Mouse (Mus musculus): Measurements from ENCODE around the gene Pde4c. TPM values are rescaled to one million over a fixed set of nuclear protein-coding genes. Genes with fewer than 3 reads are reported as not detected.
A peak's percentile ranks its signal among the peaks of the same experiment; 100 is the strongest.

Pde4c gene
- polyA plus RNA-seq (2015; fragmentation: Nextera tagmentation; extraction: Ambion mirVana): 8.0 and 9.5 TPM in 2 replicates

DNA sequence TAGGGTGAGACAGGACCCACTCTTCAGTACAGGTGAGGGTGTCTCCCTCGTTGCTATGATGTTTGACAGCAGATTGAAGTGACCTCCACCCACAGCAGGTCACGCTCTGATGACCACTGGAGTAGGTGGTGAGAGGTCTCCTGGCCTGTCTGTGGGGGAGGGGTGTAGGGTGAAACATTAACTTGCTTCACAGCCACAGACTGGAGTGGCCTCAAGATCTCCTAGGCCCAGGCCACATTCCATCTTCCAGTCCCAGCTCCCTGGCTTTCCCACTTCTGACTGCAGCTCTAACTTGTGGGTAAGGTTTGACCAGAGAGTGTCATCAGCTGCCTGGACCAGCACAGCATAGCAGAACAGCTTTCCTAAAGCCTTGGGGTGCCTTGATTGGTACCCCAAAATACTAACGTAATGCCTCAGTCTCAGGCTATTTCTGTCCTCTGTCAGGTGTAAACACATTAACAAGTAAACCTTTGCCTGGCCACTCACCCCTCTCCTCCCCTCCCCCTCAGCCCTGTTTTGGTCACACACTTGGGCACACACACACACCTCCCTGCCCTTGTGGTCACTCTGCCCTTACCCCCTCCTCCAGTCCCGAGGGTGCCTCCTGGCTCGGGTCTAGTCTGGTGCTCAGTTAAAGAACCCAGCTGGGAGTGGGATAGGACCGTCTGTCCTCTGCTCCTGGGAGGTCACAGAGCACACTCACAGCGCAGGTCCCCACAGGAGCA, at the start of gene Pde4c:
Gene Pde4c, plus strand, starts transcription at position 235 of the 725 bp plus-strand sequence.
- WGBS: 41% methylated on average over 7 of the region's 7 CpGs
- no peak within 1 kb of the TSS; the same call in 1 of the 2 replicates for H3K4me3 ChIP-seq (replicated peaks; ENCODE audit: low read depth, low read length)
- ATAC-seq (replicated peaks; ENCODE audit: low FRiP score, low read depth) (peak; percentile 91), DNase-seq (ENCODE audit: low spot score) (peak; percentile 50)
- peak within 1 kb of the TSS; percentile 97 for H3K27ac ChIP-seq
- no peaks in the 10 kb centered on the region for H3K36me3 ChIP-seq (ENCODE audit: insufficient read depth, low read length)
- H3K4me2 ChIP-seq (ENCODE audit: low read length): peak within 1 kb of the TSS; percentile 46
- peak within 1 kb of the TSS; percentile 38; the same call in 1 of the 2 replicates for H3K9ac ChIP-seq (ENCODE audit: low read depth, low read length)
- H3K27me3 ChIP-seq (ENCODE audit: insufficient read depth, low read length): no peaks in the 10 kb centered on the region
- H3K4me1 ChIP-seq (replicated peaks; ENCODE audit: insufficient read depth, low read length): no peaks in the 10 kb centered on the region
- no peak for TF ChIP-seq CTCF (IDR thresholded peaks at IDR 0.05; ENCODE audit: low read depth)
- no peaks in the 10 kb centered on the region for H3K9me3 ChIP-seq (replicated peaks; ENCODE audit: low read length)

DNA sequence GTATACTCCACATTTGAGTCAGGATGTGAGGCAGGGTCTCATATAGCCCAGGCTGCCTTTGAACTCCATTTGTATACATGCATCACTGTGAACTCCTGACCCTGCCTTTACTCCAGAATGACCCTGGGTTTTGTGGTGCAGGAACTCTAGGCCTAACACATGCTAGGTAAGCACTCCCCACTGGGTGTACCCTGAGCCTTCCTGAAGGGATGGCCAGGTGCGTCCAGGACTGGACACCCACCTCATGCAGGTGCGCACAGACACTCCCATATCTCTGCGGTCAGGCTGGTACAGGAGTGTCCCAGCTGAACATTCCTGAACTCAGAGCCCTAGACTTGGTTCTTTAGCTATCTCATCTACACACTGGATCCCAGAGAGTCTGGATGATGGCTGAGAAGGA, 49.4 kb upstream of the Pde4c start:
- Histone ChIP-seq H3K4me2 (ENCODE audit: low read length) (peak overlapping the region; percentile 53), H3K27ac (peak overlapping the region; percentile 96), H3K4me1 (replicated peaks; ENCODE audit: insufficient read depth, low read length) (peaks cover 18% of the 10 kb centered on the region), H3K36me3 (ENCODE audit: insufficient read depth, low read length) (peaks cover 11% of the 10 kb centered on the region), H3K4me3 (replicated peaks; ENCODE audit: low read depth, low read length) (peak overlapping the region; percentile 60), H3K27me3 (ENCODE audit: insufficient read depth, low read length) (no peaks in the 10 kb centered on the region), H3K9ac (ENCODE audit: low read depth, low read length) (peak overlapping the region; percentile 67; the same call in 1 of the 2 replicates), H3K9me3 (replicated peaks; ENCODE audit: low read length) (no peaks in the 10 kb centered on the region)
- no peak for ATAC-seq (replicated peaks; ENCODE audit: low FRiP score, low read depth)
- no peak for TF ChIP-seq CTCF (IDR thresholded peaks at IDR 0.05; ENCODE audit: low read depth)
- no peak for DNase-seq (ENCODE audit: low spot score)
- WGBS: 79% methylated on average over 3 of the region's 3 CpGs

DNA sequence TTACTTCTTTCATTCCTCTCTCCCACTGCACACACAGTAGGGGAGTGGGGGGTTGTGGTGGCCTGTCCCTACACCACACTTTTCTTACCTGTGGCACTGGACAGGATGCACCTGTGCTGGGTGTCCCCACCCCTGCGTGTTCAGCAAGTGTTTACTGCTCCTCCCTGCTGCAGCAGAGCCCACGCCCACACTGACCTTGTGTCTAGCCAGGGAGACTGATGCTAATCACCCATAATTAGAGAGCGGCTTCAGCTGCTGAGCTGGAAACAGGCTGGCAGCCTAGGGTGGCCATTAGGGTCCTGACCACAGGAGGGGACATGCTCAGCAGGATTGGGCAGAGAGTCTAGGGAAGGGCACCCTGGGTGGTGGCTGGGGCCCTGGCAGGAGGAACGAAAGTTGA, 48.8 kb upstream of the Pde4c start:
- Histone ChIP-seq H3K9me3 (replicated peaks; ENCODE audit: low read length) (no peaks in the 10 kb centered on the region), H3K4me3 (replicated peaks; ENCODE audit: low read depth, low read length) (no peak overlapping the region), H3K4me2 (ENCODE audit: low read length) (no peak overlapping the region), H3K36me3 (ENCODE audit: insufficient read depth, low read length) (peaks cover 17% of the 10 kb centered on the region), H3K4me1 (replicated peaks; ENCODE audit: insufficient read depth, low read length) (peaks cover 18% of the 10 kb centered on the region), H3K27me3 (ENCODE audit: insufficient read depth, low read length) (no peaks in the 10 kb centered on the region), H3K9ac (ENCODE audit: low read depth, low read length) (0 out of 2 replicates have a peak overlapping the region, but pooled peaks have one; percentile 67), H3K27ac (peak overlapping the region; percentile 96)
- DNase-seq (ENCODE audit: low spot score): no peak
- WGBS: 53% methylated on average over 4 of the region's 4 CpGs
- ATAC-seq (replicated peaks; ENCODE audit: low FRiP score, low read depth): no peak
- TF ChIP-seq CTCF (IDR thresholded peaks at IDR 0.05; ENCODE audit: low read depth): no peak

DNA sequence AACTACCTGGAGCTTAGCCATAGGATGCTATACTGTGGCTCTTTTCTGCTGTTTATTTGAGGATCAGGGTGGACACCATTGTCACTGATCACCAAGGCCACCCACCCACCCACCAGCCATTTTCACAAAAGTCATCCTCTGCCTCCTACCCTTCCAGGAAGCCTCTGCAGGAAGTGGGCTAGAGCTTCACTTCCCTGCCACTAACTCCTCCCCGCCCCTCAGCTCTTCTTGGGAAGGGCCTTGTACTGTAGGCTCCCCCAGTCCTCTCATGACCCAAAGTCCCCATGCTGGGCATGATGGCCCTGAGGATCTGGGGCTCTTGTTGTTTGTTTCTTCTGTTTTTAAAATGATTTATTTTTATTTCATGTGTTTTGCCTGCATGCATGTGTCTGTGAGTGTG, 48.2 kb upstream of the Pde4c start:
- WGBS: 80% methylated on average over 1 of the region's 1 CpGs
- H3K36me3 ChIP-seq (ENCODE audit: insufficient read depth, low read length): peaks cover 18% of the 10 kb centered on the region
- peaks cover 18% of the 10 kb centered on the region for H3K4me1 ChIP-seq (replicated peaks; ENCODE audit: insufficient read depth, low read length)
- DNase-seq (ENCODE audit: low spot score) (no peak), ATAC-seq (replicated peaks; ENCODE audit: low FRiP score, low read depth) (no peak)
- no peaks in the 10 kb centered on the region for H3K27me3 ChIP-seq (ENCODE audit: insufficient read depth, low read length)
- H3K9me3 ChIP-seq (replicated peaks; ENCODE audit: low read length): no peaks in the 10 kb centered on the region
- H3K4me3 ChIP-seq (replicated peaks; ENCODE audit: low read depth, low read length): no peak overlapping the region
- no peak overlapping the region for H3K4me2 ChIP-seq (ENCODE audit: low read length)
- no peak overlapping the region for H3K9ac ChIP-seq (ENCODE audit: low read depth, low read length)
- no peak for TF ChIP-seq CTCF (IDR thresholded peaks at IDR 0.05; ENCODE audit: low read depth)
- H3K27ac ChIP-seq: peak overlapping the region; percentile 96; the same call in 1 of the 2 replicates

DNA sequence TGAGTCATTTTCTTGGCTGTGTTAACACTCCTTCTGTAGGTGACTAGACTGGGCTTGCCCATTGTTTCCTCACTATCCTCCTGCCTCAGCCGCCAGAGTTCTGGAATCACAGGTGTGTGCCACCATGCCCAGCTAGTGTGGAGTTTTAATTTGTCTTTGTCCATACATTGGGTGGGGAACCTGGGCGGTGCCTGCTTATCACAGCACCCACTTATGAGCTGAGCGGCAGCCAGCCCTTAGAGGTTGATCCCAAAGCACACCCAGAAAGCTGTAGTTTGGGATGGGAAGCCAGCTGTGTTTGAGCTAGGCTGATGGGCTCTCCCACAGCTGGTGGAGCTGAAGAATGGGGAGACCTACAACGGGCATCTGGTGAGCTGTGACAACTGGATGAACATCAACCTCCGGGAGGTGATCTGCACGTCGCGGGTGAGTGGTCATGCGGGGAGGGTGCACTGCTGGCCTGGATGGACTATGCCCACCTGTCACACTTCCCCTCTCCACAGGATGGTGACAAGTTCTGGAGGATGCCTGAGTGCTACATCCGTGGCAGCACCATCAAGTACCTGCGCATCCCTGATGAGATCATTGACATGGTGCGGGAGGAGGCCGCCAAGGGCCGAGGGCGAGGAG, 46.0 kb upstream of the Pde4c start:
- Histone ChIP-seq H3K4me2 (ENCODE audit: low read length) (no peak overlapping the region), H3K27me3 (ENCODE audit: insufficient read depth, low read length) (no peaks in the 10 kb centered on the region), H3K4me1 (replicated peaks; ENCODE audit: insufficient read depth, low read length) (peaks cover 22% of the 10 kb centered on the region), H3K9ac (ENCODE audit: low read depth, low read length) (no peak overlapping the region), H3K36me3 (ENCODE audit: insufficient read depth, low read length) (peaks cover 18% of the 10 kb centered on the region), H3K4me3 (replicated peaks; ENCODE audit: low read depth, low read length) (no peak overlapping the region), H3K9me3 (replicated peaks; ENCODE audit: low read length) (no peaks in the 10 kb centered on the region), H3K27ac (0 out of 2 replicates have a peak overlapping the region, but pooled peaks have one; percentile 28)
- no peak for TF ChIP-seq CTCF (IDR thresholded peaks at IDR 0.05; ENCODE audit: low read depth)
- DNase-seq (ENCODE audit: low spot score) (no peak), ATAC-seq (replicated peaks; ENCODE audit: low FRiP score, low read depth) (no peak)
- 70% methylated on average over 15 of the region's 15 CpGs for WGBS

DNA sequence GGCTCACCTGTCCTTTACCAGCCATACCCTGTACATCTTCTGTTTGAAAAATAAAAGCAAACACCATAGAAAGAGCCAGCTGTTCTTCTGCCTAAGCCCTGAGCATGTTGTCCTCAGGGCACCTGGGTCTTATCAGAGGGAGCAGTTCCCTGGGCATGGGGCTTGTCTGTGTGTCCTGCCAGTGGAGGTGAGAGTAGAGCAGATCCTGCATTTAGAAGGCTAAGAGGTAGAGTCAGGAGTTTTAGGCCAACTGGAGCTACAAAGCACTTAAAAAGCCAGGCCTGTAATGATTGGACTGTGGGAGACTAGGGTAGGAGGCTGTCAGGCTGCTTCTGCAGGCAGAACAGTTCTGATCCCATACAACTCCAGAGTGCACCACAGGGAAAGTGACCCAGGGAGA, 44.8 kb upstream of the Pde4c start:
- H3K36me3 ChIP-seq (ENCODE audit: insufficient read depth, low read length): peaks cover 18% of the 10 kb centered on the region
- no peaks in the 10 kb centered on the region for H3K9me3 ChIP-seq (replicated peaks; ENCODE audit: low read length)
- peaks cover 24% of the 10 kb centered on the region for H3K4me1 ChIP-seq (replicated peaks; ENCODE audit: insufficient read depth, low read length)
- H3K4me3 ChIP-seq (replicated peaks; ENCODE audit: low read depth, low read length): no peak overlapping the region
- H3K27ac ChIP-seq: no peak overlapping the region
- H3K9ac ChIP-seq (ENCODE audit: low read depth, low read length): no peak overlapping the region
- H3K4me2 ChIP-seq (ENCODE audit: low read length): no peak overlapping the region
- ATAC-seq (replicated peaks; ENCODE audit: low FRiP score, low read depth) (no peak), DNase-seq (ENCODE audit: low spot score) (no peak)
- no peaks in the 10 kb centered on the region for H3K27me3 ChIP-seq (ENCODE audit: insufficient read depth, low read length)
- no peak for TF ChIP-seq CTCF (IDR thresholded peaks at IDR 0.05; ENCODE audit: low read depth)

Data from kidney, postnatal 0 days (tissue).